Mouse (Mus musculus) urinary bladder, postnatal 36 days (tissue): ENCODE results near the gene Fgfr2.
A peak's percentile ranks its signal among the peaks of the same experiment; 100 is the strongest.
"Not testable (repeated sequence)": the region's sequence is repeated elsewhere in the genome, so short reads cannot be mapped to it uniquely, and the experiment has no call there.

Source experiments
- DNase-seq, 2 experiments: peaks; one replicate each; pipeline ENCODE4 v3.0.0; 2022; ENCODE audit warnings: low spot score in 2 of 2, mixed read lengths in 1 of 2

The Fgfr2 gene

DNA sequence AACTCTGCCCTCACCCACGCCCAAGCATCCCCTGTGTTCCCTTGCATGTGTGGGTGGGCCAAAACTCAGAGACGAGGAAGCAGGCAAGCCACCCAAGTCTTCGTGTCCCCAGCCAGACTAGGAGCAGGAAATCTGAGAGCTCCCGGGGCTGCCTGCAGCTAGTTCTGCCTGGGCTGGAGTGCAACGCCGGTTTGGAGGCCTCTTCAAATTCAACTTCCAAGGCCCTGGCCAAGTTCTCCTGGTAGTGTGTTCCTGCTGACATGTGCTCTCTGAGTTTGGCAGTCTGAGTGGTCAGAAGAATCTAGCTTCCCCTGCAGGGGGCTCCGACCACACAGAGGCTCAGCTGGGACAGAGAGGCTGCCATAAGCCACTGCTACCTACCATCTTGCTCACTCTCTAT is 2948.6 kb downstream of the Fgfr2 start:
- peak in 1 of 2 experiments; percentile 27 for DNase-seq

DNA sequence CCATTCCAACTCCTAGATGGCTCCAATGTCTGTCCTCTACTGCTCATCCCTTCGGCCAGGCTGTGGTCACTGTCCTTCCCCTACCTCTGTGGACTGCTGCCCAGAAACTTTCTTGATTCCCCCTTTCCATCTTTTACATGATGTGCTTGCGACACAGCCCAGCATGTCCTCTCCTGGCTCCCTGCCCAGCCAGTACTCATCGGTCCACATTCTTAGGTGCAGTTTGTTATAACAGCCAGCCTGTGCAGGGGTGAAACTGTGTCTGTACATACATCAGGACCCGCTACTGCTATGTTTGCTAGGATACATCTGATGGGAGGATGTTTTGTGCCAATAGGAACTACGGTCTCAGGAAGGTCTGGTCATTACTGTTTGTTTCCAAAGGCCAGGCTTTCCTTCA is 2949.2 kb downstream of the Fgfr2 start:
- peak in 1 of 2 experiments; percentile 44 for DNase-seq

DNA sequence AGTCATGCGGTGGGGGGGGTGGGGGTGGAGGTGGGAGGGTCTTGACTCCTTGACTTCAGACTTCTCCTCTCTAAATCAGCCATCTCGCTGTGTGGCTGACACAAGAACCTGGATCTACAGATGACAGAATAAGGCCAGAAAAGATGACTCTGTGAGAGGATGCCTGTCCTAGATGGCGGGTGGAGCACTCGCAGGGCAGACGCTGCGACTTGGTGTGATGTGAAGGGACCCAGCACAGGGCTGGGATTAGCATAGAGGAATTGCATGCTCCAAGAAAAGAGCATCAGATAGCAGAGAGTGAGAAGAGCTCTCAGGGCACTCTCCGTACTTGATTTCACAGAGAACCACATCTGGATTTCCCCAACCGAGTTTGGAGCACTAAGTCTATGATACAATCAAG is 2953.0 kb downstream of the Fgfr2 start:
- no peak for DNase-seq

DNA sequence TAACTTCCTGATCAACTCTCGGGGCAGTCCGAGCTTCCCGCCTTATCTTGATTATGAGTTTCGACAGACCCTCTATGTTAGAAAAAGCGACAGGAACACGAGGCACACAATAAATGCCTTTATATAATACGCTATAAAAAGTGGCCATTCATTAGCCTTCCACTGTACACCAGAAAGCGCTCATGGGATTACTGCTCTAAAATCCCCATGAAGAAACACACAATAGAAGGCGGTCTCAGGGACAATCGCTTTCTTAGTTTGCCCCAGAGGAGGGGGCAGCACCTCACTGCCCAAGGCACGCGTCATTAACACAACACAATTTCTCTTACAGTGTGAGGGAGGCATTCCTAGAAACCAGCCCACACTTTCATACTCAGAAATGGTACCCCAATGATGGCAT is 2954.9 kb downstream of the Fgfr2 start:
- no peak for DNase-seq

DNA sequence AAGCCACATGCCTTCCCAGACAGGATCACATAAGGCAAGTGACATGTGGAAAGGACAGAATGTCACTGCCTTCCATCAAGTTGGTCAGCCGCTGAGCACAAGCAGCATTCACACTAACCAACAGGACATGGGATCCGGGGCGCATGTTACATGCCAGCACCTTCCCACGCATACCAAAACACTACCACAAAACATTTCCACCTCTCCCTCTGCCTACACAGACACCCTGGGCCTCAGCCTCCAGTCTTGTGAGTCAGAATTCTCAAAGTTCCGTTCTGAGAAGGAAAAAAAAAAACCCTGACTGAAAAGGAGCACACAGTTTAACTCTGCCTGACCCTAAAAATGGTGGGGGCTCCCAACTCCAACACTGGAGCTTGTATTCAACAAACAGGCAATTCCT is 2955.9 kb downstream of the Fgfr2 start:
- no peak for DNase-seq

DNA sequence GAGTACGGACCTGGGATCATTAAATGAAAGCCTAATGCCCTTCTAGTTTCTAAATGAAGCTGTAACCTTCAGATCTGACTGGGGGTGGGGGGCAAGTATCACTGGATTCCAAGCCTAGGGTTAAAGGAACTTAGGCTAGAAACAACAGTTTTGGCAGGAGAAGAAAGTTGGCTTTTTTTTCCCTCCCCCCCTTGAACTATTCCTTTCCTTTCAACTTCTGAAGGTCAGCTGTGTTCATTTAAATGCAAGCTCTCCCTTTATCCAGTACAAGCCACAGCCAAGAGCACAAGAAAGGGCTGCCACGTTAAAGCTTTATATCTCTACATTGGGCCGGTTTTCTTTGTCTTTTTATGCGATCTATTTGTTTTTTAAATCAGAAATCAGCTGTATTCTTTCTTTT is 2957.0 kb downstream of the Fgfr2 start:
- DNase-seq = no peak

DNA sequence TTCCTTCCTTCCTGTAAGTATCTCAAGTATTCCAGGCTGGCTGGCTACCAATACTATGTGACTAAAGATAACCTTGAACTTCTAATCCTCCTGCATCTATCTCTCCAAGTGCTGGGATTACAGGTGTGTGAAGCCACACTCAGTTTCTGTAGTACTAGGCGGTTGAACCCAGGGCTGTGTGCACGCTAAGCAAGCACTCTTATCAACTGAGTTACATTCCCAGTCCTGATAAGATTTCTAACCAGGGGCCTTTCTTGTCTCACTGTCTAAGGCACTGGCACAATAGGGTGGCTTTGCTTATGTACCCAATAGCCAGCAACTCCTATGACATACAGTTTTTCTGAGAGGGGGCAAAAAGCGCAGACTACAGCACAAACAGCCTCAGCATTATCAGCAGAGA is 2957.7 kb downstream of the Fgfr2 start:
- DNase-seq = no peak

DNA sequence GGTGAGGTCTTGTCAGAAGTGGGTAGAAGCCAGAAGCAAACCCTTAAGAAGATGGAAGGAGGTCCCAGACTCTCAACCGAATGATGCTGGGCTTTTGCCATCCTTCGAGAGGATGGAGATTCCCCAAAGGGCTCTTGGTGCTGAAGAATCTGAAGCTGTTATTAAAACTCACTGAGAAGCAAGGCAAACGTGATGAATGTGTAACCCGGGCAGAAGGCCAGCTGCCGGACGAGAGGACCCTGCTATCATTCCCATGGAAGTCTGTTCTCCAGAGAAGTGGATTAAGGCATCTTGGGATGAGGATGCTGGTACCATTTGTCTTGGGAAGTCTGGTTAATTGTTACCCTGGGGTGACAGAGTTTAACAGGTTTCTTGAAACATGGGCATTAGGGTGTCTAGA is 2960.4 kb downstream of the Fgfr2 start:
- no peak for DNase-seq

DNA sequence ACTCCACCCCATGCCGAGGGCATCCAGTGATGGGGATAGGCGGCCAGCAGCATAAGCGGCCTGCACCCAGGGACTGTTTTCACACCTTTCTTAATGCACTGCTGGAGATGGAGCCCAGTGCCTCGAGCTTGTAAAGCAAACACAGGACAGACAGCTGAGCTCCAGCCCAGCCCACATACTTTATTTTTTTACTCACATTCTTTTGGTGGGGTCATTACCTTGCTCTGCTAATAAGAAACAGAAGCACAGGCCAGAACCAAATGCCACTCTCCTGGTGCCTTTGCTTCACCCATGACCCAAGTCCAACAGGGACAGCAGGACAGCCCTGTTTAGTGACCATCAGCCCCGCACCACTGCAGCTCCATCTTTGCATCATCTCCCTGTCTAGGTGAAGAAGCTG is 2961.6 kb downstream of the Fgfr2 start:
- DNase-seq = no peak

DNA sequence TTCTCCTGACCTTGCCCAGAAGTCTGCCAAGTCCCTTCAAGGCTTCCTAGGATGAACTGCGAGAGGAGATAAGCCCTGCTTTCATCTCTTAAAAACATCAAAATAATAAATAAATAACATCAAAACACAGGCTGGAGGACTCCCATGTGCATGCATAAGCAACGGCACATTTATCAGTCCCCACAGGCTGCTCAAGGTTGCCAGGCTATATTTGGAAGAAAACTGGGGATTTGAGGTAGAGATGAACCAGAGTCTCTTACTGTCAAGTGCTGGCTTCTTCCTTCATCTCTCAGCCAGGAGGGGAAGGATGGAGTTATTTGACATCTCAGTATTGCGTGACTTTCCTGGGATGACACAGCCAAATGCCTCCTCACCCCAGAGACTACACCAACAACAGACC is 2964.3 kb downstream of the Fgfr2 start:
- no peak for DNase-seq

DNA sequence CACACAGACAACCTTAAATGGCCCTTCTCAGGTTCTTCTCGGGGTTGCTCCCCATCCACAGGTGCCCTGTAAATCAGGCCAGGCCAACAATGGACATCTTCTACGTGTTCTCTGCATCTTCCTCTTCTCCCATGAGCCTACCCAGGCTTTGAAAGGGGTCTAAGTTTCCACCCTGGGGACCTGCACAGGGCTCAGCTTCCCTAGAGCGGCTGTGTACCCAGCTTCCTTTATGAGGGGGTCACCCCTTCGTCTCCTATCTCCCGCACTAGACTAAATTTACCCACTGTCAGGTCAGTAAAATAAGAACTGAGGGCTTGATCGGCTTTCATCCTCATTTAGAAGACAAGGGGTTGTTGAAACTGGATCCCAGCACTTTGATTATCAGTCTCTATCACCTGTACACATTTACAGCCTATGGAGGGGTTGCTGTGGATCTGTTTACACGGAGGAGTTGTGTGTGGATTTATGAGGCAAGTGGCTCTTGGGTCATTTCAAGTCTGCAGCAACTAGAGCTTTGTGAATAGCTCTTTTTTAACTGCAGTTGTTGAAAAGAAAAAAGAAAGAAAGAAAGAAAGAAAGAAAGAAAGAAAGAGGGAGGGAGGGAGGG is 2969.7 kb downstream of the Fgfr2 start:
- DNase-seq = no peak

DNA sequence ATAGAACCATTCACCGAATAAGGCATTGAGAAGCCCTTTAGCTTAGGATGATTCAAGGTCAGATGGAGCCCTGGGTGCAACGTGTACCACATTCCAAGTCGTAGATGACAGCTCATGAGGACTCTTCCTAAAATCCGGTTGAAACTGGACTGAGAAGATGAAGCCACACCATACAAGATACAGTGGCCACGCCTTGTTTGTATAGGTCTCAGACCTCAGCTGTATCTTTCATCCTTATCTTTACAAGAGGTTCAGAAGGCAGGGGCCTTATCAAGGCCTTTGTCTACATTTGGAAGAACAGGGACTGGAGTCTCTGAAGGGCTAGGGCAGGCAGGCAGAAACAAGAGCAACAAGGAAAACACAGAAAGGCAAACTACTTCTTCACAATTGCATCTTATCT is 2974.2 kb downstream of the Fgfr2 start:
- DNase-seq = no peak

DNA sequence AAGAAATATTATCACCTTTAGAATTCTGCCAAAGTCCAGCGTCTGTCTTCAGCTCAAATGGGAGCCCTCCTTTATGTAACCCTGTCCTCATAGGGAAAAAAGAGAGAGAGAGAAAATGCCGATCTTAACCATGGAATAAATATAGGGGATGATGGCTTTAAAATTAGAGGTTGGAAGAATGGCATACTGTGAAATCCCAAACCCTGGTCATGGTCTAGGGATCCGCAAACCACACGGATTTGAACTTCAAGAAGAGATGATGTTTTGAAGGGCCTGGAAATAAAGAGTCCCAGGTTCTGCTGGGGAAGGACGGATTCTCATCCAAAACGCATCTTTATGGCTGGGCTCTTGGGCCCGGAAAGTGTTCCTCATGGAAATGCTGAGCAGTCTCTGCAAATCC is 2975.9 kb downstream of the Fgfr2 start:
- no peak for DNase-seq

DNA sequence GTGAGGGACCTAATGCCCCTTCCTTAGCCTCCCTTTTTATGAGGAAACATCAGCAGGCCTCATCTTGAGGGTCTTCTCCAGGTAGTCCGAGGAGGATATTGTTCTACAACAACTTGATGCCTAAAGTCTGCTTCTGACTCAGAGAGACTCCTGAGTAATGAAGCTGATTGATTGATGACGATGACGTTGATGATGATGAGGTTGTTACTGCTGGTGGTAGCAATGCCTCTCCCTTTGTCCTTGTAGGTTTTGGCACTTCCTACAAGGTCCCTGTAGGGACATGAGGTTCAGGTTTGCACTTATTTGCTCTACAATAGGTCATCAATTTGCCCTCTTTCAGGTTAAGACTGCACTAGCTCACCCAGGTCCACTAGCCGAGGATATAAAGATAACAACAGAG is 2977.9 kb downstream of the Fgfr2 start:
- no peak for DNase-seq

DNA sequence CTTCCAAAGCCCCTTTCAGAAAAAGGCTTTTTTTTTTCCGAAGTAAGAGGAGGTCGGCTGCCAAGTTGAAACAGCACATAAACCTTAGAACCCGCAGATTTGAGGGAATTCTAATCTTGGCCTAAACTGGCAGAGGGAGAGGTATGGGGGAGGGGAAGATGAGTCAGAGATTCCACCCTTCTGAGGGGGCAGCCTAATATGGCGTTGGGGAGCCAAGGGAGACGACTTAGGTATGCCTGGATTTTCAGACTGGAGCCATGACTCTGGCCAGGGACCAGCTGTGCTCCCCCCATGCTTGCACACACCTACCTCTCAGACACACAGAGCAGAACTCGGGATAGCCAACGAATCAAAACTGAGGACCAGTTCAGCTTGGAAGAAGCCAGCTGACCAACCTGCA is 2979.8 kb downstream of the Fgfr2 start:
- no peak for DNase-seq

DNA sequence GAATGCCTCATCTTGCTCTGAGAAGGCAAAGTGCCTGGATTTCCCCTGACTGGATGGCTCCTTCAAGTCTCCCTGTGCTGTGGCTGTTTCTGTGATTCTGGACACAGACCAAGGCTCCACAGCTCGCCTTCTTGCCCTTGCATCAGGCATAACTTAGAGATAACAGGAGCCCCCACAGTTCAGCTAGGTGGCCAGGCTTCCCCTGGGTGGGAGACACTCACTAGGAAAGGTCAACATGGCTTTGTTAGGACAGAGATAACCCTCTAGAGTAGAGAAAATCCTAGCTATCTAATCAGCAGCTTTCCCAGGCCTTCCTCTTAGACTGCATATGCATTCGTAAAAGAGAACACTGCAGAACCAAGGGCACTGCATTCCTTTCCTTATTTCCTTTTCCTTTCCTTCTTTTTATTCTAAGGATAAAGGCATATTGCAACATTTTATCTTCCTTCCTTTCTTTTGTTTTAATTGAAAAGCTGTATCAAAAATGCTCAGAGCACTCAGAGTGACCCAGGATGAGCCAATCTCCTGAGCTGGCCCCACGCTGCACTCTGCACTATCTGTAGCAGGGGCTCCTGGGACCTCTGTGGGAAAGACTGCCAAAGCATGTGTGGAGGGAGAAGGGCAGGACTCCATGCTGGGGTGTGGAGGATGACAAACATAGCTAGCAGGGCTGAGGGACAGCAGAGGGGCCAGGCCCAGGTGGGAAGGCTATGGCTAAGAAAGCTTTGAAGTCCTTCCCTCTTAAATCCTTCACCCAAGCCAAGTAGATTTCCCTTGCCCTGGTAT is 2981.9 kb downstream of the Fgfr2 start:
- no peak for DNase-seq

DNA sequence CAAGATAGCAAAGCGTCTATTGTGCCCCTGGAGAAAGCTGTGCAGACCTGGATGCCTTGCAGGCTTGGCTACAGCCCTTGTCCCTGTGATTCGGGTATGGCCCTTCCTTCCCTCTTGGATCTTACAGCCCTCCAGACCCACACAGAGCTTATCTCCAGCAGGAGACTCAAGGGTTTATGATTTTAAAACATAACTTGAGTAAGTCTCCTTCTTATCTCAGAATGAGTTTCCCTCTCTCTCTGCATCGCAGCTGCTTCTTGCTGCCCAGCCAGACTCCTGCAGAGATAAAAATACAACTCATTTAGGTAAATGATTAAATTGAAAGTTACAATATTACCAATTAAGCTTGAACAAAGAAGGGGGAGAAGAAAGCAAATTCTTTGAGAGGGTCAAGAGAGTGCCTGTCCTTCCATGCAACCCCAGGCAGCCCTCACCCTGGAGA is 2988.2 kb downstream of the Fgfr2 start:
- no peak for DNase-seq

DNA sequence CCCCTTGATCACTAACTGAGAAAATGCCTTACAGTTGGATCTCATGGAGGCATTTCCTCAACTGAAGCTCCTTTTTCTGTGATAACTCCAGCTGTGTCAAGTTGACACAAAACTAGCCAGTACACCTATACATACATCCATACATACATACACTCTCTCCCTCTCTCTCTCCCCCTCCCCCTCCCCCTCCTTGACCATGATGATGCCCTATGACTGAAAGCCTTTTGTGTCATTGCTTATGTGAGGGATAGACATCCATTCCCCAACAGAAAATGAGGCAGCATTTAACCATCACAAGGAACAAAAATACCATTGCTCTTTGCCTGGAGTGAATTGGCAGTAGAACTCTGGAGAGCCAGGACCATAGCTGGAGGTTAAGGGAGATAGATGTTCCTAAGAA is 2988.7 kb downstream of the Fgfr2 start:
- DNase-seq = not testable (repeated sequence)

DNA sequence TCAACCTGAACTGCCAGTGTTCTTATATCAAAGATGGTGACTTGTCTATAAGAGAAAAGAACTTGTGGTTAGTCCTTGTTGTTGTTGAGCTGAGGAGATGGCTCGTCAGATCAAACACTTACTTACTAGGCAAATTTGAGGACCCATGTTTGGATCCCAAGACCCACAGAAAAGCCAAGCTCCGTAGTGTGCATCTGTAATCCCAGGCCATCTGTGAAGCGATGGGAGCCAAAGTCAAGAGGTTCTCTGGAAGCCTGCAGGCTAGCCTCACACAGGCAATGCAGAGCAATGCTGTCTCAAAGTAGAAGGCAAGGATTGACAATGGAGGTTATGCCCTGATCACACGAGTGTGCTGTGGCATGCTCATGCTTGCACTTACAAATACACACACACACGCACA is 2992.9 kb downstream of the Fgfr2 start:
- no peak for DNase-seq

DNA sequence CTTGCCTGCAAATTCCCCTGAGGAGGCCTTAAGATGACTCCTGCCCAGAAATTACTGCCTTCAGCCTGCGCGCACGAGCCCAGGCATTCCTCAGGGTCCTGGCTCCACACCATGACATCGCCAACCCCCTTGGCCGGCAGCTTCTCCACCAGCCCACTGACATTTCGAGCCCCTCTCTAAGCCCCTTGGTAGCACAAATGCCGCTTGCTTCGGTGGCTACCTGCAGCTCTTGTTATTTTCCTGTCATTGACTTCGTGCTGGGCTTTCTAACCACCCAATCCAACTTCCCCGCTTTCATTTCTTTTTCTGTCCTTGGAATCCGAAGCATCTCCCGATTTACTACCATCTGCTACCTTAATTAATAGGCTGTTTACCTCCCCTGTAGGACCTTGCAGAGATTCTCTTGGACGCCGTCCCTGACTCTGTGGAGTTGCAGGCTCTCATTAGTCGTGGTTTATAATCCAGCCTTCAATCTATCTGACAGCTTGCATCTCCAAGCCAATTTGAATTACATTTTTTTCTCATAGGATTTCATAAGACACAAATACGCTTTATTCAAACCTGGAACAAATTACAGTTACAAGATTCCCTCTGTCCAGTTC is 2993.7 kb downstream of the Fgfr2 start:
- DNase-seq = no peak

DNA sequence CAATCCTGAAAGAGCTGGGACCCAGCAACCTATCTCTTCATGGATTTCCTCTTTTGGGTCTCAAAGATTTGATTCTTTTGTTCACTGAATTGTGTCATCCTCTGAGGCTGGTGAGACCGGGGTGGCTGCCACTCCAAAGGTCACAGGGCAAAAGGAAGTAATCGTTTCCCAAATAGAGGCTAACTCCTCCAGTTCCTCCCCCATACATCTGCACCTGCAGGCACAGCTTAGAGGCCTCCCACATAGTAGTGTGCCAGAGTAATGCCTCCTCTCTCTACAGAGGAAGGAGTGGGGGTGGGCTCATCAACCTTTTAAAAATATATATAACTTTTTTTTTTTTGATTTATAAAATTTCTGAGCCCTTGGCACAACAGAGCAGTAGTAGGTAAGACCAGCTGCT is 3001.6 kb downstream of the Fgfr2 start:
- no peak for DNase-seq

DNA sequence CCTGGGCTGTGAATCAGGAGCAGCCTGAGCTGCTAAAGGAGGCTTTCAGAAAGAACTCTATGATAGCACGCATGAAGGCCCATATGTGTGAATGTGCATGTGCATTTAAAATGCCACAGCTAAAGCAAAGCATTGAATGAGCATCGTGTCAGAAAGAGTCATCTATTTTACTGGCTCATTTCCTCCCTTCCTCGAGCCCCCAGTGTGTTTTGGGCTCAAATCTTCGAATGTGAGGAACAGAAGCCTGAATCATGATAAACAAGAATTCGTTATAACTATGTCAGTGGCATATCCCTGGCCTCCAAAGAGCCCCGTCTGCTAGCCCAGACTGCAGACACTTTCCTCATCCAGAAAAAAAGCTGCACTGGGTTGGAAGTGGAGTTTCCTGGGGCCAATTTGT is 3003.7 kb downstream of the Fgfr2 start:
- no peak for DNase-seq

DNA sequence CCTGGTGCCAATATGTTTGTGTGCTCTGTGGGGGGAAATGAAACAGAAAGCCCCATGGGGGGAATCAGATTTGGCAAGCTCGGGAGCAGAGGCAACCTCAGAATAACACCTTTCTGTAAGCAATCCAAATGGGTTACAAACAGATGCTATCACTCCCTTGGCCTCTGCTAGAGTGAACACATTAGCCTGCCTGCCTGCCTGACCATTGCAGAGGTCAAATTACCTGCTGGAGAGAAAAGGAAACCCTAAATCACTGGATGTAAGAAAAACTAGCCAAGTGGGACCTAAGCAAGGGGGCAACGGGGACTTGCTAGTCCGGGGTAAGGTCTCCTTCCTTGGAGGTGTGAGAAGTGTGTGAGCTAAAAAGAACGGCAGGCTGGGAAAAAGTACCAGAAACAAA is 3004.4 kb downstream of the Fgfr2 start:
- no peak for DNase-seq
